Mouse (Mus musculus) thymus, adult 2 months (tissue): ENCODE data around the gene Banf2. TPM values are rescaled to one million over a fixed set of nuclear protein-coding genes. Genes with fewer than 3 reads are reported as not detected.

Experiments used
- DNase-seq: peaks from one replicate; pipeline ENCODE4 v3.0.0; 2021
- H3K27ac ChIP-seq: fragments of 200-500 bp; 2 replicates; pipeline ENCODE4 v1.5.1; 2012; ENCODE audit warnings: low read length, control low read depth; ENCODE audit not compliant: control insufficient read depth, insufficient read depth
- H3K27me3 ChIP-seq: fragments of 200-500 bp; 2 replicates; pipeline ENCODE4 v1.6.1; 2012; ENCODE audit warnings: mild to moderate bottlenecking, low read length, moderate library complexity, mixed read lengths; ENCODE audit not compliant: control insufficient read depth, insufficient read depth
- H3K36me3 ChIP-seq: fragments of 200-500 bp; 2 replicates; pipeline ENCODE4 v1.6.1; 2012; ENCODE audit warnings: mild to moderate bottlenecking, low read length, moderate library complexity; ENCODE audit not compliant: control insufficient read depth, insufficient read depth
- H3K4me1 ChIP-seq: fragments of 200-500 bp; replicated peaks from 2 replicates; pipeline ENCODE4 v1.6.1; 2012; ENCODE audit warnings: low read length; ENCODE audit not compliant: control insufficient read depth, insufficient read depth
- H3K4me3 ChIP-seq: fragments of 200-500 bp; 2 replicates; pipeline ENCODE4 v1.5.1; 2012; ENCODE audit warnings: mild to moderate bottlenecking, low read length, control low read depth, moderate library complexity; ENCODE audit not compliant: control insufficient read depth, insufficient read depth
- CTCF ChIP-seq: fragments of 200-500 bp; IDR thresholded peaks from 2 replicates; pipeline ENCODE4 v1.5.1; 2012; ENCODE audit warnings: mild to moderate bottlenecking, control low read depth, low read length, moderate library complexity, borderline replicate concordance; ENCODE audit not compliant: control insufficient read depth, poor library complexity, insufficient read depth; ENCODE audit errors: extremely low read depth
- POLR2A ChIP-seq: fragments of 200-500 bp; IDR thresholded peaks from 2 replicates; pipeline ENCODE4 v1.6.1; 2012; ENCODE audit warnings: mild to moderate bottlenecking, low read length, control low read depth, moderate library complexity; ENCODE audit not compliant: control insufficient read depth, poor library complexity, insufficient read depth; ENCODE audit errors: extremely low read depth
- WGBS: fragments of 180-500 bp; shearing (Covaris S2); methylation state at CpG from one replicate; pipeline ENCODE4 v1.1.7; 2018; 5-methylcytosine and 5-hydroxymethylcytosine counted together
- polyA plus RNA-seq: library from polyadenylated mRNA; depleted of rRNA; stranded (reverse); fragments of >200 nt; gene quantifications from 2 replicates; pipeline ENCODE4 v1.2.3, GENCODE M21; 2012

Banf2 gene
- polyA plus RNA-seq, 1 experiment, result not detected

GRCm38 (mm10) chr2:144015861-144016260 is 17.0 kb upstream of the Banf2 start:
- 92% methylated on average over 9 of the region's 9 CpGs for WGBS
- Histone ChIP-seq H3K4me1 (peaks cover 3% of the 10 kb centered on the region; the same call in 1 of the 2 replicates), H3K36me3 (no peaks in the 10 kb centered on the region), H3K27me3 (no peaks in the 10 kb centered on the region), H3K4me3 (no peak overlapping the region), H3K27ac (no peak overlapping the region)
- no peak for DNase-seq
- TF ChIP-seq CTCF, result no peak
- no peak for TF ChIP-seq POLR2A

GRCm38 (mm10) chr2:144019971-144020370 is 12.9 kb upstream of the Banf2 start:
- no peak for TF ChIP-seq POLR2A
- TF ChIP-seq CTCF, result no peak
- 92% methylated on average over 2 of the region's 2 CpGs for WGBS
- Histone ChIP-seq H3K27me3 (no peaks in the 10 kb centered on the region), H3K36me3 (no peaks in the 10 kb centered on the region), H3K4me3 (no peak overlapping the region), H3K27ac (no peak overlapping the region), H3K4me1 (no peaks in the 10 kb centered on the region)
- no peak for DNase-seq

GRCm38 (mm10) chr2:144022441-144022840 is 10.4 kb upstream of the Banf2 start:
- 94% methylated on average over 3 of the region's 3 CpGs for WGBS
- Histone ChIP-seq H3K36me3 (no peaks in the 10 kb centered on the region), H3K27me3 (no peaks in the 10 kb centered on the region), H3K27ac (no peak overlapping the region), H3K4me1 (no peaks in the 10 kb centered on the region), H3K4me3 (no peak overlapping the region)
- DNase-seq, result no peak
- TF ChIP-seq CTCF (no peak), POLR2A (no peak)

GRCm38 (mm10) chr2:144025361-144025760 is 7.5 kb upstream of the Banf2 start:
- no peaks in the 10 kb centered on the region for H3K27me3 ChIP-seq
- no peaks in the 10 kb centered on the region for H3K4me1 ChIP-seq
- H3K27ac ChIP-seq, result no peak overlapping the region
- 94% methylated on average over 9 of the region's 9 CpGs for WGBS
- no peaks in the 10 kb centered on the region for H3K36me3 ChIP-seq
- TF ChIP-seq CTCF (no peak), POLR2A (no peak)
- H3K4me3 ChIP-seq, result no peak overlapping the region
- DNase-seq, result no peak

- Histone ChIP-seq H3K27me3 (no peaks in the 10 kb centered on the region), H3K4me3 (no peak overlapping the region), H3K36me3 (no peaks in the 10 kb centered on the region), H3K27ac (no peak overlapping the region), H3K4me1 (no peaks in the 10 kb centered on the region)
- no peak for TF ChIP-seq POLR2A
- TF ChIP-seq CTCF, result no peak
- WGBS, result 69% methylated on average over 4 of the region's 4 CpGs
- DNase-seq, result no peak
These were observed 6.4 kb upstream of the Banf2 start for GRCm38 (mm10) chr2:144026456-144026855.

GRCm38 (mm10) chr2:144030791-144031190 is 2.1 kb upstream of the Banf2 start:
- Histone ChIP-seq H3K27ac (no peak overlapping the region), H3K4me3 (no peak overlapping the region)
- WGBS, result 93% methylated on average over 7 of the region's 7 CpGs

GRCm38 (mm10) chr2:144044726-144045125 is 11.9 kb downstream of the Banf2 start:
- H3K36me3 ChIP-seq, result no peaks in the 10 kb centered on the region
- WGBS, result 94% methylated on average over 6 of the region's 6 CpGs
- no peaks in the 10 kb centered on the region for H3K27me3 ChIP-seq
- H3K4me3 ChIP-seq, result no peak overlapping the region
- no peak overlapping the region for H3K27ac ChIP-seq
- no peak for DNase-seq
- no peak for TF ChIP-seq POLR2A
- TF ChIP-seq CTCF, result no peak
- H3K4me1 ChIP-seq, result peaks cover 8% of the 10 kb centered on the region

More at GRCm38 (mm10) chr2:144030791-144031190, 2.1 kb upstream of the Banf2 start:
- H3K4me1 ChIP-seq, result no peaks in the 10 kb centered on the region
- no peak for DNase-seq
- H3K36me3 ChIP-seq, result no peaks in the 10 kb centered on the region
- H3K27me3 ChIP-seq, result no peaks in the 10 kb centered on the region
- no peak for TF ChIP-seq POLR2A
- TF ChIP-seq CTCF, result no peak
